Comparison of ENCODE assay signal across 14 mouse cellular contexts in the genomic region with DNA sequence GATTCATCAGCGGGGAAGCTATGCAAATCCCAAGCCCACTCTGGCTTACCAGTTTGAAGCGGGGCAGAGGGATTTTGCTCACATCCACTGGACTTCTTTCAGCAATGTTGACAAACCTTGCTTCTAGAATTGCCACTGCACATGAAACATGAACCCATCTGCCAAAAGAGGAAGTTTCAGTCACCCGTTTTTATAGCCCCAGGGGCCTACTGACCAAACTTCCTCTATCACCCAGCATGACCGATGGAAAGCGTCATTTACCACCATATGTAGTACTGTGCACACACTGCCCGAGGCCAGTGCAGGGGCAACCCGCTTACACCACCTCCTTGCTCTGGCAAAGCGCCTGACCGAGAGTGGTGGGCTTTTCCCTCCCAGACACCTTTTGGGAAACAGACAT. TPM values are rescaled to one million over a fixed set of nuclear protein-coding genes. Genes with fewer than 3 reads are reported as not detected.
DNase-seq lines count a peak whose midpoint lies in the region; ATAC-seq and TF ChIP-seq lines count a peak whose summit lies in the region.
"Had no signal": no experiment of that assay in that cellular context is flagged by ENCODE, and none has a peak within 500 bp of the region (broad histone marks: within the 10 kb centered on the region; RNA-seq: fewer than 3 reads in every experiment).

No protein-coding gene starts in this region.

- no peak overlapping the region for H3K27ac ChIP-seq in limb, embryonic 14.5 days (replicated peaks; ENCODE audit: low read depth, low read length)
- no peak overlapping the region for H3K27ac ChIP-seq in limb, embryonic 10.5 days
- H3K27ac ChIP-seq in brown adipose tissue, adult 24 weeks (replicated peaks; ENCODE audit: low read depth, low read length), result peak overlapping the region; percentile 38
- H3K27ac ChIP-seq: hindbrain, postnatal 0 days had no signal

- WGBS in limb, embryonic 14.5 days, result 70% methylated on average over 9 of the region's 9 CpGs
- WGBS in limb, embryonic 10.5 days, result 89% methylated on average over 9 of the region's 9 CpGs

- no peak for TF ChIP-seq POLR2A in limb, embryonic 14.5 days (IDR thresholded peaks at IDR 0.05; ENCODE audit: borderline replicate concordance, extremely low read depth, insufficient read depth, insufficient read length)

- no peak overlapping the region for H3K4me2 ChIP-seq in limb, embryonic 14.5 days (replicated peaks; ENCODE audit: low read depth, low read length, severe bottlenecking)

- H3K27me3 ChIP-seq in limb, embryonic 14.5 days (ENCODE audit: control insufficient read depth, insufficient read depth, low read length), result no peaks in the 10 kb centered on the region
- H3K27me3 ChIP-seq in limb, embryonic 10.5 days (ENCODE audit: low read depth, poor library complexity, severe bottlenecking), result no peaks in the 10 kb centered on the region
- H3K27me3 ChIP-seq: megakaryocyte, embryonic 14.5 days; Patski had no signal

- DNase-seq in cerebellum, adult 9-11 months, result peak; percentile 45
- DNase-seq in limb, embryonic 14.5 days (ENCODE audit: low spot score), result peak; percentile 3
- DNase-seq in limb, embryonic 10.5 days (ENCODE audit: low spot score), result no peak
- peak; percentile 40 for DNase-seq in skeletal muscle tissue, adult 2 months (ENCODE audit: low read depth, low spot score)
- no peak for DNase-seq in testis, postnatal 14 days (ENCODE audit: low spot score)
- DNase-seq in adrenal gland, adult 8-10 months, result no peak
- DNase-seq: adrenal gland, postnatal 10 days; cerebellum, postnatal 14 days; retina, postnatal 1 day had no signal

- H3K9me3 ChIP-seq in limb, embryonic 14.5 days (ENCODE audit: control insufficient read depth, low read length), result no peaks in the 10 kb centered on the region
- H3K9me3 ChIP-seq in limb, embryonic 10.5 days (replicated peaks), result no peaks in the 10 kb centered on the region
- H3K9me3 ChIP-seq: megakaryocyte, embryonic 14.5 days had no signal

- H3K4me1 ChIP-seq in limb, embryonic 14.5 days (ENCODE audit: control insufficient read depth, insufficient read depth, low read length), result no peaks in the 10 kb centered on the region
- no peaks in the 10 kb centered on the region for H3K4me1 ChIP-seq in limb, embryonic 10.5 days
- no peaks in the 10 kb centered on the region for H3K4me1 ChIP-seq in brown adipose tissue, adult 24 weeks (ENCODE audit: control insufficient read depth, insufficient read depth, insufficient read length, low read length)

- H3K4me3 ChIP-seq in limb, embryonic 14.5 days (replicated peaks; ENCODE audit: low read length), result no peak overlapping the region
- no peak overlapping the region for H3K4me3 ChIP-seq in limb, embryonic 10.5 days
- no peak overlapping the region for H3K4me3 ChIP-seq in brown adipose tissue, adult 24 weeks (ENCODE audit: insufficient read depth, low read depth, low read length)
- H3K4me3 ChIP-seq: megakaryocyte, embryonic 14.5 days had no signal

- no peak overlapping the region for H3K9ac ChIP-seq in limb, embryonic 14.5 days (ENCODE audit: low read depth, low read length, severe bottlenecking)

- ATAC-seq in cerebellum, adult (ENCODE audit: insufficient number of reproducible peaks, low FRiP score, low TSS enrichment), result no peak
- no peak for ATAC-seq in limb, embryonic 14.5 days (ENCODE audit: low FRiP score, low read depth)
- ATAC-seq: hindbrain, postnatal 0 days; Patski had no signal

- peaks cover 98% of the 10 kb centered on the region for H3K36me3 ChIP-seq in limb, embryonic 14.5 days (ENCODE audit: control insufficient read depth, insufficient read depth, low read length)
- H3K36me3 ChIP-seq in limb, embryonic 10.5 days, result peaks cover 98% of the 10 kb centered on the region

RNA-seq across cellular contexts. Expression of a gene that starts 9.6 kb away (rescaled TPM):
- 26.1 and 30.9 TPM in 2 replicates for polyA plus RNA-seq in limb, embryonic 14.5 days (2012; rRNA removed)
- polyA plus RNA-seq in limb, embryonic 14.5 days (2014; fragmentation: Nextera tagmentation; extraction: Ambion mirVana), result 4.8 and 5.4 TPM in 2 replicates
- 6.8 and 7.2 TPM in 2 replicates for polyA plus RNA-seq in limb, embryonic 10.5 days (2016; fragmentation: Nextera tagmentation; extraction: Ambion mirVana)
- 27.5 and 34.3 TPM in 2 replicates for polyA plus RNA-seq in brown adipose tissue, adult 24 weeks (2012; ENCODE audit: insufficient read depth, insufficient read length, missing spikeins)
- total RNA-seq in adrenal gland, adult 8-10 months (2022), result 10 to 100 TPM; 30.4 to 40.3 (median 35.3) TPM

RNA-seq across cellular contexts. Expression of a gene that starts 35.5 kb away (rescaled TPM):
- 85.1 and 89.2 TPM in 2 replicates for polyA plus RNA-seq in limb, embryonic 14.5 days (2012; rRNA removed)
- polyA plus RNA-seq in limb, embryonic 14.5 days (2014; fragmentation: Nextera tagmentation; extraction: Ambion mirVana), result 42.1 and 48.8 TPM in 2 replicates
- 33.7 and 42.7 TPM in 2 replicates for polyA plus RNA-seq in limb, embryonic 10.5 days (2016; fragmentation: Nextera tagmentation; extraction: Ambion mirVana)
- polyA plus RNA-seq in brown adipose tissue, adult 24 weeks (2012; ENCODE audit: insufficient read depth, insufficient read length, missing spikeins), result 12.1 and 12.6 TPM in 2 replicates
- 10 to 100 TPM; 39.7 to 56.1 (median 49.7) TPM for total RNA-seq in adrenal gland, adult 8-10 months (2022)

Comparison
In these comparisons a context has a peak if more than half of its experiments do, and no peak if none do; other contexts are left out.
1. DNase-seq: peak in cerebellum, adult 9-11 months (single experiment), limb, embryonic 14.5 days (single experiment) and skeletal muscle tissue, adult 2 months (single experiment); none in limb, embryonic 10.5 days (single experiment), testis, postnatal 14 days (single experiment) and adrenal gland, adult 8-10 months (single experiment).